Mouse (Mus musculus) intestine, postnatal 0 days (tissue): ENCODE data around the gene Rgma. TPM values are rescaled to one million over a fixed set of nuclear protein-coding genes. Genes with fewer than 3 reads are reported as not detected.

Experiments
- ATAC-seq: fragments of 200-750 bp; cut with Nextera tagmentation; 2 replicates; pipeline ENCODE4 v1.8.0; 2017; ENCODE audit warnings: mild to moderate bottlenecking, moderate TSS enrichment, moderate library complexity
- H3K27ac ChIP-seq: fragments of 300-500 bp; sonication (generic); 2 replicates; pipeline ENCODE4 v1.5.1; 2014; ENCODE audit warnings: mild to moderate bottlenecking, low read depth, low read length, moderate library complexity
- H3K27me3 ChIP-seq: fragments of 300-500 bp; sonication (generic); replicated peaks from 2 replicates; pipeline ENCODE4 v1.6.1; 2014; ENCODE audit warnings: low read length, mixed read lengths; ENCODE audit not compliant: control insufficient read depth, insufficient read depth
- H3K36me3 ChIP-seq: fragments of 300-500 bp; sonication (generic); 2 replicates; pipeline ENCODE4 v1.6.1; 2014; ENCODE audit warnings: mild to moderate bottlenecking, moderate library complexity; ENCODE audit not compliant: control insufficient read depth, insufficient read depth
- H3K4me1 ChIP-seq: fragments of 300-500 bp; sonication (generic); replicated peaks from 2 replicates; pipeline ENCODE4 v1.6.1; 2014; ENCODE audit warnings: antibody characterized with exemption, low read length, mixed read lengths; ENCODE audit not compliant: control insufficient read depth, insufficient read depth
- H3K4me2 ChIP-seq: fragments of 300-500 bp; sonication (generic); replicated peaks from 2 replicates; pipeline ENCODE4 v1.6.1; 2014; ENCODE audit warnings: low read depth, mild to moderate bottlenecking, moderate library complexity
- H3K4me3 ChIP-seq: fragments of 300-500 bp; sonication (generic); 2 replicates; pipeline ENCODE4 v1.5.1; 2014; ENCODE audit warnings: low read depth, low read length
- H3K9ac ChIP-seq: fragments of 300-500 bp; sonication (generic); 2 replicates; pipeline ENCODE4 v1.6.1; 2014; ENCODE audit warnings: mild to moderate bottlenecking, low read depth, low read length
- H3K9me3 ChIP-seq: fragments of 300-500 bp; sonication (generic); 2 replicates; pipeline ENCODE4 v1.6.1; 2016; ENCODE audit warnings: mixed run types; ENCODE audit not compliant: control insufficient read depth
- CTCF ChIP-seq: sonication (generic); IDR thresholded peaks from 2 replicates; pipeline ENCODE4 v1.5.1; 2016; ENCODE audit warnings: low read depth, mild to moderate bottlenecking, control low read depth, antibody characterized with exemption, moderate library complexity
- WGBS: fragments of 180-500 bp; shearing (Covaris S2); extraction: QIAGEN DNeasy Blood & Tissue Kit; methylation state at CpG from one replicate; pipeline ENCODE4 v1.1.7; 2014; 5-methylcytosine and 5-hydroxymethylcytosine counted together
- polyA plus RNA-seq: library from polyadenylated mRNA; unstranded; fragments of >200 nt; fragmentation: Nextera tagmentation; extraction: Ambion mirVana; gene quantifications from 2 replicates; pipeline ENCODE4 v1.2.1, GENCODE M21; 2015

Rgma gene
- polyA plus RNA-seq, 1 experiment from 2014 or later, result 4.9 TPM

GRCm38 (mm10) chr7:73419375-73419774 is 44.1 kb downstream of the Rgma start:
- Histone ChIP-seq H3K36me3 (peaks cover 5% of the 10 kb centered on the region; the same call in 1 of the 2 replicates), H3K27me3 (no peaks in the 10 kb centered on the region), H3K4me3 (no peak overlapping the region), H3K4me2 (no peak overlapping the region), H3K9ac (no peak overlapping the region), H3K9me3 (no peaks in the 10 kb centered on the region), H3K27ac (no peak overlapping the region), H3K4me1 (no peaks in the 10 kb centered on the region)
- peak; percentile 51 for TF ChIP-seq CTCF
- 49% methylated on average over 7 of the region's 7 CpGs for WGBS
- ATAC-seq, result no peak

- Histone ChIP-seq H3K27ac (no peak overlapping the region), H3K4me1 (no peaks in the 10 kb centered on the region), H3K4me3 (no peak overlapping the region), H3K4me2 (no peak overlapping the region), H3K9me3 (no peaks in the 10 kb centered on the region), H3K36me3 (peaks cover 5% of the 10 kb centered on the region; the same call in 1 of the 2 replicates), H3K9ac (no peak overlapping the region), H3K27me3 (no peaks in the 10 kb centered on the region)
- TF ChIP-seq CTCF, result no peak
- no peak for ATAC-seq
- 82% methylated on average over 5 of the region's 5 CpGs for WGBS
Measured at GRCm38 (mm10) chr7:73420827-73421226, 45.5 kb downstream of the Rgma start.

- no peak for ATAC-seq
- Histone ChIP-seq H3K36me3 (peaks cover 5% of the 10 kb centered on the region; the same call in 1 of the 2 replicates), H3K4me3 (no peak overlapping the region), H3K27me3 (no peaks in the 10 kb centered on the region), H3K27ac (no peak overlapping the region), H3K4me1 (no peaks in the 10 kb centered on the region), H3K4me2 (no peak overlapping the region), H3K9ac (no peak overlapping the region), H3K9me3 (no peaks in the 10 kb centered on the region)
- TF ChIP-seq CTCF, result no peak
- WGBS, result 69% methylated on average over 9 of the region's 9 CpGs
Measured at GRCm38 (mm10) chr7:73421278-73422015, 46.1 kb downstream of the Rgma start.

- no peak overlapping the region for H3K4me3 ChIP-seq
- H3K4me1 ChIP-seq, result no peaks in the 10 kb centered on the region
- H3K9me3 ChIP-seq, result no peaks in the 10 kb centered on the region
- no peak overlapping the region for H3K27ac ChIP-seq
- no peaks in the 10 kb centered on the region for H3K27me3 ChIP-seq
- H3K4me2 ChIP-seq, result no peak overlapping the region
- no peak for ATAC-seq
- 27% methylated on average over 12 of the region's 12 CpGs for WGBS
- H3K36me3 ChIP-seq, result peaks cover 12% of the 10 kb centered on the region
- peak; percentile 93 for TF ChIP-seq CTCF
- H3K9ac ChIP-seq, result no peak overlapping the region
Measured at GRCm38 (mm10) chr7:73422223-73423113, 47.2 kb downstream of the Rgma start.

GRCm38 (mm10) chr7:73423236-73423635 is 47.9 kb downstream of the Rgma start:
- H3K9ac ChIP-seq, result no peak overlapping the region
- no peak overlapping the region for H3K4me3 ChIP-seq
- H3K9me3 ChIP-seq, result no peaks in the 10 kb centered on the region
- no peak for TF ChIP-seq CTCF
- 74% methylated on average over 13 of the region's 13 CpGs for WGBS
- H3K36me3 ChIP-seq, result peaks cover 20% of the 10 kb centered on the region
- H3K27ac ChIP-seq, result no peak overlapping the region
- no peaks in the 10 kb centered on the region for H3K27me3 ChIP-seq
- no peak for ATAC-seq
- H3K4me2 ChIP-seq, result no peak overlapping the region
- H3K4me1 ChIP-seq, result no peaks in the 10 kb centered on the region

GRCm38 (mm10) chr7:73424243-73424642 is 48.9 kb downstream of the Rgma start:
- TF ChIP-seq CTCF, result no peak
- H3K4me2 ChIP-seq, result no peak overlapping the region
- H3K36me3 ChIP-seq, result peaks cover 25% of the 10 kb centered on the region
- no peaks in the 10 kb centered on the region for H3K4me1 ChIP-seq
- H3K4me3 ChIP-seq, result no peak overlapping the region
- ATAC-seq, result no peak
- WGBS, result 62% methylated on average over 3 of the region's 3 CpGs
- no peak overlapping the region for H3K9ac ChIP-seq
- no peaks in the 10 kb centered on the region for H3K27me3 ChIP-seq
- no peaks in the 10 kb centered on the region for H3K9me3 ChIP-seq
- no peak overlapping the region for H3K27ac ChIP-seq
